Mouse (Mus musculus): ENCODE results near the gene Ndc80. TPM values are rescaled to one million over a fixed set of nuclear protein-coding genes. Genes with fewer than 3 reads are reported as not detected.
A peak's percentile ranks its signal among the peaks of the same experiment; 100 is the strongest.
"Not testable (repeated sequence)": the region's sequence is repeated elsewhere in the genome, so short reads cannot be mapped to it uniquely, and the experiment has no call there.

Ndc80 gene
- polyA plus RNA-seq (2016; fragmentation: Nextera tagmentation; extraction: Ambion mirVana) = 32.2 and 33.3 TPM in 2 replicates

DNA sequence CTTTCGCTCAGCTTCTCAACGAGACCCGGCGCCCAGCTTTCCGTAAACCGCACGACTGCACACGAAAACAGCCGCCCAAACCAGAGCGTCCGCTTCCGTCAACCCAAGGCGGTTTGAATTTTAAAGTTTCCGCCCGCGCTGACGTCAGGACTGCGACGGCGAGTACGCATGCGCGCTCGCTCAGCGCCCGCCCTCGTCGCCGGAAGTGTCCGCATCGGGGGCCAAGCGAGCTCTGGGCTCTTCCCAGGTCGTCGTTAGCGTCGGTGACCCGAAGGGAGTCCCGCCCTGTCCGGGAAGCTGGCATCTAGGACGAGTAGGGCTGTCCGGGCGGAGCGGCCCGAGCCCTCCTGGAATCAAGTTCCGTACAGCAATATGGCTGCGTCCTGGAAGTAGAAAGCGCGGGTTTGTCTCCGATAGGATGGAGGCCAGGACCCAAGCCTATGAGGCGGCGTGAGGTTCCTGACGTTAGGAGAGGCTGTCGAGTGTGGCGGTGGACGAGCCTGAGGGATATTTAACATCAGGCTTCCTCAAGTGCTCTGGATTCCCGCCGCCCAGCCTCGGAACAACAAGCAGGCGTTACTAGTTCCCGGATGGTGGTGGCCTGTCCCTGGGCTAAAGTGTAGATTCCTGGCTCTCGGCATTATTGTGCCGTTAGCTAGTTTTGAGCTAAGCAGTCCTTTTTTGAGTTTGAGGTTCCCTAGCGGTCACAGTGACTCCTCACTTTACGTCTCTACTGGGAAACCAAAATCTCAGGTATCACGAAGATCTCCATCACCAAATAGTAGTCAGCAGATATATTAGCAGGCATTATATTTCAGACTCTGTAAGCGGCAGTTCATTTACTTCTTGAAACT, at the start of gene Ndc80:
Gene Ndc80, minus strand, starts transcription at position 147 of the 854 bp plus-strand sequence.
- Histone ChIP-seq H3K27ac (peak within 1 kb of the TSS; percentile 98), H3K9ac (peak within 1 kb of the TSS; percentile 68), H3K36me3 (0 out of 2 replicates have a peak, but pooled peaks cover 5% of the 10 kb centered on the region), H3K4me1 (peaks cover 17% of the 10 kb centered on the region), H3K4me2 (replicated peaks) (peak within 1 kb of the TSS; percentile 76), H3K27me3 (no peaks in the 10 kb centered on the region), H3K4me3 (peak within 1 kb of the TSS; percentile 59), H3K9me3 (replicated peaks) (no peaks in the 10 kb centered on the region)
- ATAC-seq (ENCODE audit: low FRiP score) = peak; percentile 98
- WGBS = under 1% methylated on average over 66 of the region's 66 CpGs

DNA sequence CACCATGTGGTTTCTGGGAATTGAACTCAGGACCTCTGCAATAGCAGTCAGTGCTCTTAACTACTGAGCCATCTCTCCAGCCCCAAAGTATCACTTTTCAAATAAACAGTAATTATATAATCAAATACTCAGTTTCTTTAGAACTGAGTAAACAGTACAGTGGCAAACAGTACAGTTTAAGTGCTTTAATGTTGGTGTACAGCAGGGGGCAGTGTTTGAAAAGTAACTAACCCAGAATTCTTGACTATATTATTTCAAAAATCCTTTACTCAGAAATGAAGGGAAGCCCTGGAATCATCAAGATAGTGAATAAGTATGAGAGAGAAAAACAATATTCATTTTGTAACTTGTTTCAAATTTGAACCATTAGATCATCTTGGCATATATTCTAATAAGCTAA, 35.0 kb upstream of the Ndc80 start:
- H3K36me3 ChIP-seq = no peaks in the 10 kb centered on the region
- ATAC-seq (ENCODE audit: low FRiP score) = no peak
- H3K9ac ChIP-seq = no peak overlapping the region

DNA sequence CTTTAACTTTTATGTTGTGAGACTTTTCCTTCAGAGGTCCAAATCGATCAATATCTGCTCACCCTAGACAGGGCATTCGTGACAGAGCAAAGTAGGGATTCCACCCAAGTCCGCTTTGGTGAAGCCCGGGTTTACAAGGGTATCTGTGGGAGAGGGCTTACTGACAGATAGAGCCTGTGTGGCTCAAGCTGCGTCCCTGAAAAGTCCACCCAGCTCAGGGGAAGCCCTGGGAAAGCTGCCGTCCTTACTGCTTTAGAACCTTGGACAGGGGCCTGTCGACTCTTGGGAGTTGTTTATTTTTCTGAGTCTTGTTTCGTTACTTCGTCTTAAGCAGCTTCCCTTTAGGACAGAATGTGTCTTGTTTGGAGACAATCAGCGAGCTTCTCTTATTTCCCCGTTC, 26.2 kb upstream of the Ndc80 start:
- H3K4me3 ChIP-seq = peak overlapping the region; percentile 65
- peaks cover 32% of the 10 kb centered on the region for H3K27me3 ChIP-seq
- H3K27ac ChIP-seq = no peak overlapping the region
- no peaks in the 10 kb centered on the region for H3K36me3 ChIP-seq
- peak overlapping the region; percentile 94 for H3K4me2 ChIP-seq (replicated peaks)
- peaks cover 6% of the 10 kb centered on the region; the same call in 1 of the 2 replicates for H3K4me1 ChIP-seq
- H3K9ac ChIP-seq = no peak overlapping the region
- no peaks in the 10 kb centered on the region for H3K9me3 ChIP-seq (replicated peaks)
- ATAC-seq (ENCODE audit: low FRiP score) = no peak
- 11% methylated on average over 11 of the region's 11 CpGs for WGBS

More for the DNA sequence above, 35.0 kb upstream of the Ndc80 start:
- Histone ChIP-seq H3K4me1 (no peaks in the 10 kb centered on the region), H3K9me3 (replicated peaks) (no peaks in the 10 kb centered on the region), H3K27ac (no peak overlapping the region), H3K27me3 (no peaks in the 10 kb centered on the region), H3K4me3 (no peak overlapping the region), H3K4me2 (replicated peaks) (no peak overlapping the region)

DNA sequence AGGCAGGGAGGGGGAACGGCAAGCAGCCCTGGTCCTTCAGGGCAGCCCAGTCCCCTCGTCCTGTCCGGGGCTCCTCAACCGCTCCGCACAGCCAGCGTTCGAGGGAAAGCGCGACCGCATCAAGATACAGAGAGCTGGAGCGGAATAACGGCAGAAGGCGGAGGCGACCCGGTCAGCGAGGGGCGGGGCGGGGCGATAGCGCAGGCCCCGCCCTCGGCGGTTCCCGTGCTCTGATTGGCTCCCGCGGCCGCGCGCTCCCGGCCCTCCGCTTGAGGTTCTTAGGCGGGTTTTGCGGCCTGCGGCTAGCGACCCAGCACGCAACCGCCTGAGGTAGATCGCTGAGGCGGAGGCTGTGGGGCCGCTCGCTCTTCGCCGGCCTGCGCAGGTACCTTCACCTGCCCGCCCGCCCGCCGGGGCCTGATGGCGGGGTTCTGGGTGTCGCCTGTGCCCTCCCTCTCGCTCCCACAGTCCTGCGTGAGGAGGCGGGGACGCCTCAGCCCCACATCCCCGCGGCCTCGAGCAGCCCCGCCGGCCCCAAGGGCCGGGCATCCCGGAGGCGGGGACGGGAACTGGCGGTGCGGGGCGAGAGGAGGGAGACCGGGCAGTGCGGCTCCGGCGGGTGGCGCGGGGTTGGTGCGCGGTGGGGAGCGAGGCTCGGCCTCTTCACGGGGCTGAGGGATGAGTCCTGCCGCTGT, 25.2 kb upstream of the Ndc80 start, which contains the start of gene Spdya:
Gene Spdya, plus strand, starts transcription at position 305 of the 695 bp plus-strand sequence.
- WGBS = under 1% methylated on average over 77 of the region's 78 CpGs
- H3K4me3 ChIP-seq = peak within 1 kb of the TSS; percentile 65
- H3K27ac ChIP-seq = peak within 1 kb of the TSS; percentile 44
- peak within 1 kb of the TSS; percentile 94 for H3K4me2 ChIP-seq (replicated peaks)
- H3K9me3 ChIP-seq (replicated peaks) = no peaks in the 10 kb centered on the region
- H3K36me3 ChIP-seq = no peaks in the 10 kb centered on the region
- peak; percentile 96 for ATAC-seq (ENCODE audit: low FRiP score)
- peaks cover 32% of the 10 kb centered on the region for H3K27me3 ChIP-seq
- H3K4me1 ChIP-seq = peaks cover 6% of the 10 kb centered on the region; the same call in 1 of the 2 replicates
- H3K9ac ChIP-seq = peak within 1 kb of the TSS; percentile 76

DNA sequence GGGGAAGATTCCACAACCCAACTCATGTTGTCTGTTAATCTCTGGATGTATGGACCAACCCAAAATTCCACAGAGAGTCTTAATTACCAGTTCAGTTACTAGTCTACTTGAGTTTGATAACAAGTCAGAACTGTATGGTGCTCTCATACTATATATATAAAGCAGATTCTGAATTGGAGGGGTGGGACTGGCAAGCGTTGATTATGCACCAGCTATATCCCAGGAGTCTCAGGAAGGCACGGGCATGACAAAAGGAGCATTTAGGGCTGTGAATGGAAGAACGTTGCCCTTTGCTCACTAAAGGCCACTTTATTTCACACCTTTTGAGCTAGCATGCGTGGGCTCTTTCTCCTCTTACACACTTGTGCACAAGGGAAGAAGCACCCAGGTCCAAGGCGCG, 24.7 kb upstream of the Ndc80 start:
- ATAC-seq (ENCODE audit: low FRiP score) = peak; percentile 11; the same call in 1 of the 2 replicates
- H3K27ac ChIP-seq = peak overlapping the region; percentile 17; the same call in 1 of the 2 replicates
- H3K4me1 ChIP-seq = peaks cover 6% of the 10 kb centered on the region; the same call in 1 of the 2 replicates
- no peaks in the 10 kb centered on the region for H3K9me3 ChIP-seq (replicated peaks)
- H3K4me3 ChIP-seq = peak overlapping the region; percentile 65
- 8% methylated on average over 6 of the region's 6 CpGs for WGBS
- peak overlapping the region; percentile 94 for H3K4me2 ChIP-seq (replicated peaks)
- peak overlapping the region; percentile 76 for H3K9ac ChIP-seq
- H3K36me3 ChIP-seq = no peaks in the 10 kb centered on the region
- H3K27me3 ChIP-seq = peaks cover 32% of the 10 kb centered on the region

DNA sequence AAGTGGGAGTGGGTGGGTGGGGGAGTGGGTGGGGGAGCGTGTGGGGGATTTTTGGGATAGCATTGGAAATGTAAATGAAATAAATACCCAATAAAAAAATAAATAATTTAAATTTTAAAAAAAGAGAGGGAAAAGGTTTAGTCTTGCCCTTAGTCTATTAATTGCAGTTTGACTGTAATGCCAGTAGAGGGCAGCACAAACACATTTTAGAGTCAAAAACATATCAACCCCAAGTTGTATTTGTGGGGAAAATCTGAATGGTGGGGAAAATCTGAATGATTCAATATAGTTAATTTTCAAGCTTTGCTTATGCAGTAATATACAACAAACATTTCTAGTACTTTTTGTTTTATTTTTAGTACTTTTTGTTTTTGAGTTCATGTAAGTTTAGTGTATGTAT, 21.9 kb upstream of the Ndc80 start:
- 0% methylated on average over 1 of the region's 1 CpGs for WGBS
- Histone ChIP-seq H3K4me2 (replicated peaks) (no peak overlapping the region), H3K4me3 (no peak overlapping the region), H3K27me3 (peaks cover 25% of the 10 kb centered on the region), H3K27ac (no peak overlapping the region), H3K9me3 (replicated peaks) (no peaks in the 10 kb centered on the region), H3K36me3 (no peaks in the 10 kb centered on the region), H3K4me1 (peaks cover 6% of the 10 kb centered on the region; the same call in 1 of the 2 replicates), H3K9ac (no peak overlapping the region)
- ATAC-seq (ENCODE audit: low FRiP score) = no peak

DNA sequence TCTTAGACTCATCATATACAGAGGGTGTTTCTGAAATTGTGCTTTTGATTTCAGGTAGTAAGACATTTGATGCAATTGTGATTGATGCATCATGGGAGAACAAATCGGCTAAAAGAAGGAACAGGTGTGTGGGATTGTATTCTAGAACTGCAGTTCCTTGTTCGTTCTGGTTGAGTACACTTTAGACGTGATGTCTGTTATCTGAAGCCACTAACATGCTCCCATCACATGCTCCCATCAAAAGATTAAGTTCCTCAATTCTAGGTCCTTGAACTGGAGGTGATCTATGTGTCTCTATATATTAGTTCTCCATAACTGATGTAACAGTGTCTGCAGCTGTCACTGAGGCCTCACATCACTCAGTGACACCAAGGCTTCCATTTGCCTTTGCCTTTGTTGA, 10.5 kb upstream of the Ndc80 start:
- H3K27ac ChIP-seq = no peak overlapping the region
- no peaks in the 10 kb centered on the region for H3K9me3 ChIP-seq (replicated peaks)
- no peaks in the 10 kb centered on the region for H3K36me3 ChIP-seq
- H3K4me1 ChIP-seq = no peaks in the 10 kb centered on the region
- H3K4me3 ChIP-seq = no peak overlapping the region
- H3K9ac ChIP-seq = no peak overlapping the region
- WGBS = 84% methylated on average over 3 of the region's 3 CpGs
- H3K27me3 ChIP-seq = no peaks in the 10 kb centered on the region
- ATAC-seq (ENCODE audit: low FRiP score) = no peak
- H3K4me2 ChIP-seq (replicated peaks) = no peak overlapping the region

DNA sequence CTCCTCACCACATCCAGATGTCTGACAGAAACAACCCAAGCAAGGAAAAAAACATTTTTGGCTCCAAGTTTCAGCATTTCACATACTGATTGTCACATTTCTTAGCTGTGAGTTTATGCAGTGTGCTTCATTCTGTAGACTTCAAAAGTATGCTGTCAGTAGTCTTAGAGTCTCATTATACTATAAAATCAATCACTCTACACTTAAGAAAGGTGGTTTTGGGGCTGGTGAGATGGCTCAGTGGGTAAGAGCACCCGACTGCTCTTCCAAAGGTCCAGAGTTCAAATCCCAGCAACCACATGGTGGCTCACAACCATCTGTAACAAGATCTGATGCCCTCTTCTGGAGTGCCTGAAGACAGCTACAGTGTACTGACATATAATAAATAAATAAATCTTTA, 8.9 kb upstream of the Ndc80 start:
- not testable (repeated sequence) for ATAC-seq (ENCODE audit: low FRiP score); H3K9ac ChIP-seq; H3K36me3 ChIP-seq; H3K27ac ChIP-seq; H3K27me3 ChIP-seq; H3K4me1 ChIP-seq; H3K4me2 ChIP-seq (replicated peaks); H3K9me3 ChIP-seq (replicated peaks); H3K4me3 ChIP-seq
- 88% methylated on average over 1 of the region's 1 CpGs for WGBS

DNA sequence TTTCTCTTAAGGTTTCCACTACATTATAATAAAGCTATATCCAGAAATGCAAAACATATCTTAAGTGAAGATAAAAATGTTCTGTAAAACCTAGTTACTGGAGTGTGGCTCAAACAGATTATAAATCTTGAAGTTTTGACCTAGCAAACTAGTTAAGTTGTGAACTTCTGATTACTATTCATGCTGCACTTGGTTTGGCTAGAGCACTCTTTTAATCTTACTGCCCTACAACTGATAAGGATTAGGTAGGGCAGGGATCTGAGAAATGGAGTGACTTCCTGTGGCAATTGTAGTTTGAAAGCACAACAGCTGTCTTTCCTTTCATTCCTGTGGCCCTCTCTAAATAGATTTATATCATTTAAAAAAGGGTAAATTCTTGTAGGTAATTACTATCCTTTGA, 1.4 kb upstream of the Ndc80 start:
- Histone ChIP-seq H3K36me3 (no peaks in the 10 kb centered on the region), H3K4me1 (peaks cover 17% of the 10 kb centered on the region), H3K4me2 (replicated peaks) (no peak overlapping the region), H3K9me3 (replicated peaks) (no peaks in the 10 kb centered on the region), H3K27me3 (no peaks in the 10 kb centered on the region), H3K27ac (no peak overlapping the region), H3K9ac (no peak overlapping the region), H3K4me3 (no peak overlapping the region)
- no peak for ATAC-seq (ENCODE audit: low FRiP score)

DNA sequence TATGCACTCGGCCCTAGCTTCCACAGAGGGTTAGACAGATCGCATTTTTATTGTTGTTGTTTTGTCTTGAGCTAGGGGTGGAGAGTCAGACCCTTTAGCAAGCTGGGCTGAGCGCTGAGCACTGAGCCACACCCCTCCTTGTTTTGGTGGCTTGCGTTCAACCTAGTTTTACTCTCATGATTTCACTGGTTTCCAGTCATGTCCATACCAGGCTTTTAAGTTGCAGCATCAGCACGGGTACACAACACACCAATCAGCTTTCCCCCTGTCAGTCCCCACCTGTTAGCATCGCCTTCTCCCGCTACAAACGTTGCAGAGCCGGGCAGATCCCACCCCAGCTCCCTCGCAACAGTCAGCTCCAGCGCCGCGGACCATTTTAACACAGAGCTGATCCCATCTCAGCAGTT, 352 bp downstream of the Ndc80 start:
- Histone ChIP-seq H3K27me3 (no peaks in the 10 kb centered on the region), H3K4me3 (peak overlapping the region; percentile 59), H3K4me1 (peaks cover 17% of the 10 kb centered on the region), H3K9me3 (replicated peaks) (no peaks in the 10 kb centered on the region), H3K9ac (peak overlapping the region; percentile 68), H3K4me2 (replicated peaks) (peak overlapping the region; percentile 76), H3K36me3 (0 out of 2 replicates have a peak, but pooled peaks cover 5% of the 10 kb centered on the region), H3K27ac (peak overlapping the region; percentile 98)
- under 1% methylated on average over 13 of the region's 13 CpGs for WGBS
- ATAC-seq (ENCODE audit: low FRiP score) = peak; percentile 70

DNA sequence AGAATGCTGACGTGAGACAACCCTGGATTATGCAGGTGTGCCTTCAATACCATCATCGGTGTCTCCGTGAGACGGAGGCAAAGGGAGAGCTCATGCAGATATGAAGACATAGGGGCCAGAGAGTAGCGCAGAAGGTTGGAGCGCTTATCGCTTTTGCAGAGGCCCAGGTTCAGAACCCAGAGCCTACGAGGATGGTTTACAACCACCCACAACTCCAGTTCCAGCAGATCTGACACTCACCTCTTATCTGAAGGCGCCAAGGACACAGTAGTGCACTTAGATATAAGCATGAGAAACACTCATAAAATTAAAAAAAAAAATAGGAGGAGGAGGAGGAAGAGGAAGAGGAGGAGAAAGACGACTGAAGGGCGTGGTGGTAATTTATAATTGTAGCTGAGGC, 16.4 kb downstream of the Ndc80 start:
- Histone ChIP-seq H3K27ac (no peak overlapping the region), H3K4me2 (replicated peaks) (no peak overlapping the region), H3K4me3 (no peak overlapping the region), H3K27me3 (no peaks in the 10 kb centered on the region), H3K4me1 (no peaks in the 10 kb centered on the region), H3K36me3 (peaks cover 47% of the 10 kb centered on the region), H3K9ac (no peak overlapping the region), H3K9me3 (replicated peaks) (no peaks in the 10 kb centered on the region)
- no peak for ATAC-seq (ENCODE audit: low FRiP score)
- 94% methylated on average over 11 of the region's 11 CpGs for WGBS

DNA sequence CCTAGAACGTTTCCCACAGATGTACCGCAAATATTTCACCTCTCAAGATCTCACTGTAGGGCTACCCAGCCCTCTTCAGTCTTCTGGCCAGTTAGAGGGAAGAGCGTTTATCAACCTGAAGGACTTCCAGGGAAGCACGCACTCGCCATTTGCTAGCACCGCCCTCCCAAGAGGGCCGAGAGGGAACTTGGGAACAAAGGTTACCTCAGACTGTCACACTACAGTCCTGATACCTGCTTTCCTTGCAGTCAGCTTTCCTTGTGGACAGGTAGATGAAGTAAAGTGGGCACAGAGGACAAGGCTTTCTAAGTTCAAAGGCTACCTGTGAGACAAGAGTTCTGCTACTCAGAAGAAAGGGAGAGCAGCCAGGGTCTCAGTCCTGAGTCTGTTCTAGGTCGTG, 19.8 kb downstream of the Ndc80 start:
- H3K4me3 ChIP-seq = no peak overlapping the region
- H3K36me3 ChIP-seq = peaks cover 46% of the 10 kb centered on the region
- WGBS = 94% methylated on average over 8 of the region's 8 CpGs
- no peaks in the 10 kb centered on the region for H3K9me3 ChIP-seq (replicated peaks)
- ATAC-seq (ENCODE audit: low FRiP score) = no peak
- H3K4me1 ChIP-seq = no peaks in the 10 kb centered on the region
- H3K4me2 ChIP-seq (replicated peaks) = no peak overlapping the region
- no peak overlapping the region for H3K27ac ChIP-seq
- no peaks in the 10 kb centered on the region for H3K27me3 ChIP-seq
- no peak overlapping the region for H3K9ac ChIP-seq

Measured in hindbrain, embryonic 12.5 days (tissue).